Mouse (Mus musculus) NIH3T3 (cell line): Measurements from ENCODE around the gene Ppp1r1b.

Experiments
- DNase-seq: peaks from one replicate; pipeline ENCODE4 v3.0.0-alpha.2; 2012; ENCODE audit warnings: low read depth

Ppp1r1b gene

GRCm38 (mm10) chr11:98347385-98348082 is 670 bp upstream of the Ppp1r1b start:
- DNase-seq: no peak

GRCm38 (mm10) chr11:98349308-98349707 is 1.1 kb downstream of the Ppp1r1b start:
- no peak for DNase-seq

- no peak for DNase-seq
These were observed 4.2 kb downstream of the Ppp1r1b start for GRCm38 (mm10) chr11:98352272-98352990.

- DNase-seq: peak; percentile 18
These were observed 5.5 kb downstream of the Ppp1r1b start for GRCm38 (mm10) chr11:98353651-98354211.

- no peak for DNase-seq
These were observed 6.2 kb downstream of the Ppp1r1b start for GRCm38 (mm10) chr11:98354445-98354844.

- peak; percentile 88 for DNase-seq
These were observed 7.6 kb downstream of the Ppp1r1b start for GRCm38 (mm10) chr11:98355732-98356299.

GRCm38 (mm10) chr11:98356625-98357394 is 8.6 kb downstream of the Ppp1r1b start:
- no peak for DNase-seq

GRCm38 (mm10) chr11:98357396-98358160 is 9.4 kb downstream of the Ppp1r1b start:
- no peak for DNase-seq

- DNase-seq: peak; percentile 98
These were observed 10.2 kb downstream of the Ppp1r1b start, which contains the start of gene Stard3 for GRCm38 (mm10) chr11:98358161-98359083. TSS of gene Stard3 (plus strand) at chr11:98358368.

- peak; percentile 7 for DNase-seq
These were observed 12.8 kb downstream of the Ppp1r1b start for GRCm38 (mm10) chr11:98360866-98361521.

- no peak for DNase-seq
These were observed 15.6 kb downstream of the Ppp1r1b start for GRCm38 (mm10) chr11:98363817-98364216.

- no peak for DNase-seq
These were observed 16.2 kb downstream of the Ppp1r1b start for GRCm38 (mm10) chr11:98364410-98364809.

- peak; percentile 60 for DNase-seq
These were observed 18.1 kb downstream of the Ppp1r1b start for GRCm38 (mm10) chr11:98366290-98366689.

- DNase-seq: no peak
These were observed 19.1 kb downstream of the Ppp1r1b start for GRCm38 (mm10) chr11:98367171-98367862.

- DNase-seq: no peak
These were observed 19.6 kb downstream of the Ppp1r1b start for GRCm38 (mm10) chr11:98367863-98368186.

- no peak for DNase-seq
These were observed 21.1 kb downstream of the Ppp1r1b start for GRCm38 (mm10) chr11:98369337-98369736.

GRCm38 (mm10) chr11:98370588-98370987 is 22.4 kb downstream of the Ppp1r1b start:
- no peak for DNase-seq

GRCm38 (mm10) chr11:98371556-98372240 is 23.5 kb downstream of the Ppp1r1b start:
- DNase-seq: no peak
